In genomic region chr9:15472256-15472655, GRCm38 (mm10) we compare ENCODE assay signal across 19 mouse cellular contexts.
"Had no signal": no experiment of that assay in that cellular context is flagged by ENCODE, and none has a peak within 500 bp of the region (broad histone marks: within the 10 kb centered on the region; RNA-seq: fewer than 3 reads in every experiment).

No protein-coding gene starts in this region.

- H3K9me3 ChIP-seq: midbrain, embryonic 12.5 days; neural tube, embryonic 15.5 days had no signal

- H3K9ac ChIP-seq: lung, embryonic 14.5 days; midbrain, embryonic 12.5 days; neural tube, embryonic 13.5 days; neural tube, embryonic 15.5 days had no signal

- H3K36me3 ChIP-seq: midbrain, embryonic 10.5 days; midbrain, embryonic 12.5 days; neural tube, embryonic 13.5 days; neural tube, embryonic 15.5 days had no signal

- H3K4me2 ChIP-seq: lung, embryonic 14.5 days; midbrain, embryonic 12.5 days; neural tube, embryonic 13.5 days; neural tube, embryonic 15.5 days had no signal

- H3K27me3 ChIP-seq: midbrain, embryonic 12.5 days; neural tube, embryonic 13.5 days; neural tube, embryonic 15.5 days had no signal

- ATAC-seq: midbrain, embryonic 16.5 days had no signal

- H3K27ac ChIP-seq: midbrain, embryonic 10.5 days; midbrain, embryonic 12.5 days; neural tube, embryonic 13.5 days; neural tube, embryonic 15.5 days had no signal

- H3K4me1 ChIP-seq: midbrain, embryonic 10.5 days; midbrain, embryonic 12.5 days; neural tube, embryonic 13.5 days; neural tube, embryonic 15.5 days had no signal

- H3K4me3 ChIP-seq: midbrain, embryonic 10.5 days; midbrain, embryonic 12.5 days; myocyte; neural tube, embryonic 13.5 days; neural tube, embryonic 15.5 days had no signal

- DNase-seq: lung, adult 18-20 months; lung, embryonic 14.5 days; lung, postnatal 10 days; lung, postnatal 4 days; midbrain, embryonic 14.5 days; retina, postnatal 1 day; right cerebral cortex, adult 18-20 months; right cerebral cortex, postnatal 25 days; right cerebral cortex, postnatal 4 days; spleen, adult 18-20 months; thymus, adult 18-20 months; thymus, postnatal 14 days; thymus, postnatal 36 days had no signal
